Mouse (Mus musculus) heart, adult 2 months (tissue): Measurements from ENCODE around the gene Me1.

Source experiments
- CTCF ChIP-seq: fragments of 200-600 bp; IDR thresholded peaks from 2 replicates; pipeline ENCODE4 v1.8.1; 2022; ENCODE audit warnings: antibody characterized with exemption, mild to moderate bottlenecking, moderate library complexity
- EP300 ChIP-seq: fragments of 200-500 bp; IDR thresholded peaks from 2 replicates; pipeline ENCODE4 v1.6.1; 2011; ENCODE audit warnings: low read depth, low read length, control low read depth; ENCODE audit not compliant: insufficient read depth
- POLR2A ChIP-seq: fragments of 200-500 bp; IDR thresholded peaks from 2 replicates; pipeline ENCODE4 v1.6.1; 2011; ENCODE audit warnings: mild to moderate bottlenecking, low read depth, low read length, control low read depth; ENCODE audit not compliant: insufficient read depth

DNA sequence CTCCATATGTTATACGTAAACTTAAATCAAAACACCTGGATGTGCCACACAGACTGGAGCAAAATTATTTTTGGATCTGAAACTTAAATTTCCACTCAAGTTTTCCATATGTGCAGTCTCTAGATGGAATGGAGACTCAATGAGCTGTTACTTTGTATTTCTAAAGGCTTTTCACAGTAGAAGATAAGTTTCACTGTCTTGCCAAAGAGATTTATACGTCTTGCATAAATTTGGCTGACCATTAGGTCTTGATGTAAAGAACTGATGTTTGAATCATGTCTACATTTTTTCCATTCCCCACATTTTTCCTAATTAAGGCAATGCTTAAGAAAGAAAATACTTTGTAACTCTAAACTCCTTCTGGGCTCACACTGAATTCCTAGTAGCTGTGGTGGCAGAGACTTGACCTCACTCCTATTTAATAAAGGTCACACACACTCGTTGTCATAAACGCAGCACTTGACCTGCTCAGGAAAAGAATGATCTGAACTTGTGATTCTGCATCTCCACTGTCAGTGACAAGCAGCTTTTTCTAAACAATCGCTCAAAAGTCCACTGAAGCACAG lies 22.8 kb downstream of the Me1 start:
- TF ChIP-seq CTCF = no peak
- no peak for TF ChIP-seq POLR2A
- TF ChIP-seq EP300 = no peak
